Mouse (Mus musculus) small intestine, adult 2 months (tissue): Measurements from ENCODE around the gene Panx2. TPM values are rescaled to one million over a fixed set of nuclear protein-coding genes. Genes with fewer than 3 reads are reported as not detected.

Experiments used
- H3K27ac ChIP-seq: fragments of 200-500 bp; 2 replicates; pipeline ENCODE4 v1.5.1; 2012; ENCODE audit warnings: low read depth, low read length, control low read depth, inconsistent platforms; ENCODE audit not compliant: insufficient read depth
- H3K27me3 ChIP-seq: fragments of 200-500 bp; 2 replicates; pipeline ENCODE4 v1.6.1; 2012; ENCODE audit warnings: mild to moderate bottlenecking, moderate library complexity, low read length, inconsistent platforms; ENCODE audit not compliant: control insufficient read depth, insufficient read depth
- H3K36me3 ChIP-seq: fragments of 200-500 bp; 2 replicates; pipeline ENCODE4 v1.6.1; 2012; ENCODE audit warnings: mild to moderate bottlenecking, low read length, control low read depth, inconsistent platforms; ENCODE audit not compliant: control insufficient read depth, insufficient read depth
- H3K4me1 ChIP-seq: fragments of 200-500 bp; 2 replicates; pipeline ENCODE4 v1.6.1; 2012; ENCODE audit warnings: low read length, inconsistent platforms, mixed read lengths; ENCODE audit not compliant: control insufficient read depth, insufficient read depth, insufficient read length
- H3K4me3 ChIP-seq: fragments of 200-500 bp; 2 replicates; pipeline ENCODE4 v1.5.1; 2012; ENCODE audit warnings: low read depth, mild to moderate bottlenecking, control low read depth, inconsistent platforms, low read length, moderate library complexity
- CTCF ChIP-seq: fragments of 200-500 bp; IDR thresholded peaks from 2 replicates; pipeline ENCODE4 v1.5.1; 2012; ENCODE audit warnings: low read depth, mild to moderate bottlenecking, control low read depth, inconsistent platforms, low read length, moderate library complexity, mixed read lengths; ENCODE audit not compliant: insufficient replicate concordance, insufficient read length; ENCODE audit errors: extremely low read depth
- POLR2A ChIP-seq: fragments of 200-500 bp; IDR thresholded peaks from 2 replicates; pipeline ENCODE4 v1.6.1; 2012; ENCODE audit warnings: low read depth, mild to moderate bottlenecking, control low read depth, inconsistent platforms, low read length, moderate library complexity
- WGBS: fragments of 180-500 bp; shearing (Covaris S2); methylation state at CpG from one replicate; pipeline ENCODE4 v1.1.7; 2018; 5-methylcytosine and 5-hydroxymethylcytosine counted together
- polyA plus RNA-seq: library from polyadenylated mRNA; depleted of rRNA; stranded (reverse); fragments of >200 nt; gene quantifications from 2 replicates; pipeline ENCODE4 v1.2.3, GENCODE M21; 2012

Panx2 gene
- polyA plus RNA-seq, 1 experiment = 0.30 TPM

GRCm38 (mm10) chr15:89075478-89076147, 16.1 kb downstream of the Panx2 start:
- under 1% methylated on average over 57 of the region's 59 CpGs for WGBS
- Histone ChIP-seq H3K36me3 (peaks cover 8% of the 10 kb centered on the region; the same call in 1 of the 2 replicates), H3K27me3 (no peaks in the 10 kb centered on the region), H3K4me3 (peak overlapping the region; percentile 91), H3K4me1 (peaks cover 16% of the 10 kb centered on the region), H3K27ac (peak overlapping the region; percentile 82)
- no peak; the same call in 1 of the 2 replicates for TF ChIP-seq CTCF
- TF ChIP-seq POLR2A = no peak; the same call in 1 of the 2 replicates

DNA sequence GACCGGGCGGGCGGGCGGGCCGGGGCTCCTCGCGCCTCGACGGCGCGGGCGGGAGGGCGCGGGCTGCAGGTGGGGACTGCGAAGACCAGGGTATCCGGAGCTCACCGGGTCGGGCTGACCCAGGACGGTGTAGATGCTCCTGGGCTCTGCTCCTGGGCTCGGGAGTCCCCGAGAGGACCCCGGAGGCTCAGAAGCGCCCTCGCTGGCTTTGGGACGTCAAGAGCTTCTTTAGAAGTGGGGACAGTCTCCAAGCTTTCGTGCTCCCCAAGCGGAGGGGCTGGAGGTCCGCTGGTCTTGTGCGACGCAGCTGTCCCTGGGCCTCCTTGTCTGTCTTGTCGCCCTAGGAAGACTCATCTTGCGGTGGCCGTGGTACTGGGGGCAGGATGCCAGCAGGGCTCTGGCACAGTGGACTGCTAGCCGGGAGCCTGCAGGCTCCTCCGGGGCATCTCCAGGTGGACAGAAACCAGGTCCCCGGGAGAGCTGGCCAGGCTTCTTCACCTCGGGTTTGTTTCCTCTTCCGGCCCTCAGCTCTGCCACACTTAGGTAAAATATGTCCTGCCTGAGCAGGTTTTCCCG, 16.7 kb downstream of the Panx2 start:
- no peak for TF ChIP-seq CTCF
- TF ChIP-seq POLR2A = peak; percentile 7; the same call in 1 of the 2 replicates
- Histone ChIP-seq H3K27me3 (no peaks in the 10 kb centered on the region), H3K36me3 (peaks cover 8% of the 10 kb centered on the region; the same call in 1 of the 2 replicates), H3K27ac (peak overlapping the region; percentile 89), H3K4me3 (peak overlapping the region; percentile 91), H3K4me1 (peaks cover 14% of the 10 kb centered on the region)
- under 1% methylated on average over 39 of the region's 39 CpGs for WGBS

- H3K4me1 ChIP-seq = peaks cover 14% of the 10 kb centered on the region
- no peaks in the 10 kb centered on the region for H3K27me3 ChIP-seq
- peak overlapping the region; percentile 89 for H3K27ac ChIP-seq
- TF ChIP-seq POLR2A (peak; percentile 77), CTCF (no peak)
- H3K36me3 ChIP-seq = peaks cover 21% of the 10 kb centered on the region
- peak overlapping the region; percentile 91 for H3K4me3 ChIP-seq
- 3% methylated on average over 9 of the region's 9 CpGs for WGBS
These were observed 18.8 kb downstream of the Panx2 start for GRCm38 (mm10) chr15:89078208-89078836.

- no peak for TF ChIP-seq CTCF
- no peak for TF ChIP-seq POLR2A
- no peak overlapping the region for H3K4me3 ChIP-seq
- H3K4me1 ChIP-seq = peaks cover under 1% of the 10 kb centered on the region; the same call in 1 of the 2 replicates
- H3K27me3 ChIP-seq = no peaks in the 10 kb centered on the region
- WGBS = 95% methylated on average over 1 of the region's 1 CpGs
- H3K36me3 ChIP-seq = peaks cover 56% of the 10 kb centered on the region
- H3K27ac ChIP-seq = no peak overlapping the region
These were observed 24.4 kb downstream of the Panx2 start for GRCm38 (mm10) chr15:89083906-89084305.

DNA sequence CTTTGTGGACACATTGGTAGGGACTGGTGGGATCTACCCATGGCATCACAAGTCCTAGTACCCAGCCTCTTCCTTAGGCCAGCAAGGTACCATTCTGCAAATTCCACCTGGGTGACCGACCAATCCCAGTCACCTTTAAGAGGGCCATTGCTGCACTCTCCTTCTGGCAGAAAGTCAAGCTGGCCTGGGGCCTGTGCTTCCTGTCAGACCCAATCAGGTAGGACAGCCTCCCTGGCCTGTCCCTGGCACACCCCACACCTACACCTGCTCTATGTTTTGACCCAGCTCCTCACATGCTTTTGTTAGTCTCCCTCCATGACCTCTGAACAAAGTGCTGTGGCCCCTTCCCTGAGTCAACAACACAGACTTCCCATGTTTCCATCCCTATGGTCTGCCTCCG, 25.3 kb downstream of the Panx2 start:
- Histone ChIP-seq H3K27me3 (no peaks in the 10 kb centered on the region), H3K4me3 (no peak overlapping the region), H3K27ac (no peak overlapping the region), H3K4me1 (no peaks in the 10 kb centered on the region; the same call in 1 of the 2 replicates), H3K36me3 (peaks cover 52% of the 10 kb centered on the region)
- WGBS = 88% methylated on average over 2 of the region's 2 CpGs
- TF ChIP-seq CTCF (no peak), POLR2A (no peak)

DNA sequence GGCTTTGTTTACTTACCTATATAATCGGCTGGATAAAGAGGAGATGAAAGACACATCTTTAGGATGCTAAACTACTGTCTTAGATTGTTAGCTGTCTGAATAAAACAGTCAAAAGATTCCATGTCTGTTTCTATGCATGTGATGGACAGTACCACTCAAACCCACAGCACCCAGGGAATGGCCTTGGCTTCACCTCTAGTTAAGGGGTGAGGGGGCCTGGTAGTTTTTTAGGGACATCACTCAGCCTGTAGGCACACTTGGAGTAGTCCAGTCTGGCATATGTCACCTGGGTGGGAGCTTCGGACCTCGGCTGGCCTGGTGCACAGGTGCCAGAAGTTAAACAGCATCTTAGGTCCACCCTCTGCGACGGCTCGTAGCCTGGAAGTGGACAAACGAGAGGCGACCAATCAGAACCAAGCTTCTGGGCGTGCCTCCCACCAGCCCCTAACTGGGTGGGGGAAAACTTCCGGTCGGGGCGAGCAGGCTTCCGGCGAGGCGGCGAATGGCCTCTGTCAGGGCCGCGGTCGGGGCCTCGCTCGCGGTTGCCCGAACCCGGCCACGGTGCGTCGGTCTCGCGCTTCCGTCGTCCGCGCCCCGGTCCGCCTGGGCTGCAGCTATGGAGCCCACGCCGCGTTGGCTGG, 29.2 kb downstream of the Panx2 start, which contains the start of gene Selenoo:
Selenoo (plus strand) TSS at position 478 of the 641 bp plus-strand sequence.
- Histone ChIP-seq H3K4me1 (peaks cover 2% of the 10 kb centered on the region; the same call in 1 of the 2 replicates), H3K4me3 (peak within 1 kb of the TSS; percentile 89), H3K27ac (peak within 1 kb of the TSS; percentile 75), H3K36me3 (peaks cover 40% of the 10 kb centered on the region), H3K27me3 (no peaks in the 10 kb centered on the region)
- no peak for TF ChIP-seq CTCF
- peak; percentile 72 for TF ChIP-seq POLR2A
- WGBS = under 1% methylated on average over 38 of the region's 38 CpGs
